Mouse (Mus musculus): ENCODE results near the gene Tor4a.

GRCm38 (mm10) chr2:25177076-25177475, 19.6 kb downstream of the Tor4a start:
- TF ChIP-seq CTCF (IDR thresholded peaks at IDR 0.05; ENCODE audit: low read depth) = no peak
- no peak for TF ChIP-seq EP300 (IDR thresholded peaks at IDR 0.05; ENCODE audit: low read depth)
